ENCODE assay signal across 20 mouse cellular contexts in genomic region chr13:41235845-41236741, GRCm38 (mm10). TPM values are rescaled to one million over a fixed set of nuclear protein-coding genes. Genes with fewer than 3 reads are reported as not detected.
DNase-seq lines count a peak whose midpoint lies in the region; ATAC-seq lines count a peak whose summit lies in the region.
"Had no signal": no experiment of that assay in that cellular context is flagged by ENCODE, and none has a peak within 500 bp of the region (broad histone marks: within the 10 kb centered on the region; RNA-seq: fewer than 3 reads in every experiment).

No protein-coding gene starts in this region.

- H3K36me3 ChIP-seq in midbrain, embryonic 13.5 days = no peaks in the 10 kb centered on the region
- H3K36me3 ChIP-seq: embryonic facial prominence, embryonic 13.5 days; forebrain, embryonic 12.5 days; neural tube, embryonic 15.5 days had no signal

- no peaks in the 10 kb centered on the region for H3K9me3 ChIP-seq in midbrain, embryonic 13.5 days
- H3K9me3 ChIP-seq: embryonic facial prominence, embryonic 13.5 days; forebrain, embryonic 12.5 days; neural tube, embryonic 15.5 days had no signal

- DNase-seq in kidney, adult 8-10 months = peak; percentile 70 to 76
- DNase-seq in liver = peak; percentile 19
- DNase-seq in urinary bladder, postnatal 25 days (ENCODE audit: low spot score) = no peak
- DNase-seq in right cerebral cortex, adult 2 months (ENCODE audit: low spot score in 2 of 2) = no peak
- DNase-seq in cerebellum, postnatal 36 days = no peak
- DNase-seq: adrenal gland, postnatal 36 days; heart, adult 2 months; heart, postnatal 14 days; retina, postnatal 1 day; thymus, adult 18-20 months had no signal

- peaks cover 7% of the 10 kb centered on the region; the same call in 1 of the 2 replicates for H3K27me3 ChIP-seq in midbrain, embryonic 13.5 days
- H3K27me3 ChIP-seq: embryonic facial prominence, embryonic 13.5 days; neural tube, embryonic 15.5 days had no signal

- H3K27ac ChIP-seq in midbrain, embryonic 13.5 days = no peak overlapping the region
- H3K27ac ChIP-seq: embryonic facial prominence, embryonic 13.5 days; forebrain, embryonic 12.5 days; heart, adult 2 months; neural tube, embryonic 15.5 days had no signal

- 86% methylated on average over 13 of the region's 13 CpGs for WGBS in midbrain, embryonic 13.5 days

- no peaks in the 10 kb centered on the region for H3K4me1 ChIP-seq in midbrain, embryonic 13.5 days (replicated peaks)
- H3K4me1 ChIP-seq: embryonic facial prominence, embryonic 13.5 days; forebrain, embryonic 12.5 days; neural tube, embryonic 15.5 days had no signal

- ATAC-seq in hematopoietic stem cell, adult 5-6 weeks (replicated peaks in 1 of 2; ENCODE audit: insufficient read depth in 1 of 2, low FRiP score in 2 of 2, low TSS enrichment in 1 of 2, low read depth in 1 of 2, poor library complexity in 2 of 2, severe bottlenecking in 2 of 2) = peak; percentile 42 to 59; a peak in 3 of 4 replicates
- peak; percentile 20; the same call in 1 of the 2 replicates for ATAC-seq in megakaryocyte progenitor cell, adult 5-6 weeks (replicated peaks; ENCODE audit: poor library complexity)
- ATAC-seq in midbrain, embryonic 13.5 days = no peak

- no peak overlapping the region for H3K4me2 ChIP-seq in midbrain, embryonic 13.5 days (replicated peaks)
- H3K4me2 ChIP-seq: embryonic facial prominence, embryonic 13.5 days; forebrain, embryonic 12.5 days; neural tube, embryonic 15.5 days had no signal

- H3K4me3 ChIP-seq in midbrain, embryonic 13.5 days (replicated peaks) = no peak overlapping the region
- H3K4me3 ChIP-seq: embryonic facial prominence, embryonic 13.5 days; forebrain, embryonic 12.5 days; heart, adult 2 months; neural tube, embryonic 15.5 days had no signal

- no peak overlapping the region for H3K9ac ChIP-seq in midbrain, embryonic 13.5 days (replicated peaks)
- H3K9ac ChIP-seq: embryonic facial prominence, embryonic 13.5 days; forebrain, embryonic 12.5 days; neural tube, embryonic 15.5 days had no signal

RNA-seq across cellular contexts. Expression of gene Smim13, which starts 13.6 kb away (rescaled TPM):
- 10.3 and 11.0 TPM in 2 replicates for total RNA-seq in hematopoietic stem cell, adult 5-6 weeks (2017)
- 16.0 and 18.7 TPM in 2 replicates for total RNA-seq in megakaryocyte progenitor cell, adult 5-6 weeks (2015)
- 11.9 and 12.8 TPM in 2 replicates for total RNA-seq in megakaryocyte progenitor cell, adult 5-6 weeks (2017)
- polyA plus RNA-seq in midbrain, embryonic 13.5 days (2015; fragmentation: Nextera tagmentation; extraction: Ambion mirVana) = 15.5 and 16.2 TPM in 2 replicates

RNA-seq across cellular contexts. Expression of gene Elovl2, which starts 15.9 kb away (rescaled TPM):
- 0.20 TPM in 1 of 2 replicates, not detected in the other for total RNA-seq in hematopoietic stem cell, adult 5-6 weeks (2017)
- total RNA-seq in megakaryocyte progenitor cell, adult 5-6 weeks (2015) = 0.07 TPM in 1 of 2 replicates, not detected in the other
- 0.14 TPM in 1 of 2 replicates, not detected in the other for total RNA-seq in megakaryocyte progenitor cell, adult 5-6 weeks (2017)
- polyA plus RNA-seq in midbrain, embryonic 13.5 days (2015; fragmentation: Nextera tagmentation; extraction: Ambion mirVana) = 42.7 and 43.6 TPM in 2 replicates
- total RNA-seq: monocyte, adult 5-6 weeks had no signal

RNA-seq across cellular contexts. Expression of gene Gm17364, which starts 37.7 kb away (rescaled TPM):
- total RNA-seq in hematopoietic stem cell, adult 5-6 weeks (2017) = not detected in 2 replicates
- total RNA-seq in megakaryocyte progenitor cell, adult 5-6 weeks (2015) = not detected in 2 replicates
- not detected in 2 replicates for total RNA-seq in megakaryocyte progenitor cell, adult 5-6 weeks (2017)
- polyA plus RNA-seq in midbrain, embryonic 13.5 days (2015; fragmentation: Nextera tagmentation; extraction: Ambion mirVana) = not detected in 2 replicates
- total RNA-seq: adrenal gland, postnatal 36 days; heart, adult 2 months; heart, postnatal 14 days; left cerebral cortex, adult 18-20 months; monocyte, adult 5-6 weeks had no signal
- polyA plus RNA-seq: embryonic facial prominence, embryonic 13.5 days; forebrain, embryonic 12.5 days; heart, adult 2 months; limb, embryonic 14.5 days; neural tube, embryonic 15.5 days; spleen, adult 2 months had no signal

Comparison
In these comparisons a context has a peak if more than half of its experiments do, and no peak if none do; other contexts are left out.
1. DNase-seq: peak in kidney, adult 8-10 months (2 of 2) and liver (single experiment); none in urinary bladder, postnatal 25 days (single experiment), right cerebral cortex, adult 2 months (0 of 2) and cerebellum, postnatal 36 days (0 of 2).